Mouse (Mus musculus) monocyte, adult 5-6 weeks (primary cell): Measurements from ENCODE around the gene Cog7. TPM values are rescaled to one million over a fixed set of nuclear protein-coding genes. Genes with fewer than 3 reads are reported as not detected.

Experiments used
- ATAC-seq: fragments of 153-309, 156-312 bp; replicated peaks from 2 replicates; pipeline ENCODE4 v1.8.0; 2017; ENCODE audit warnings: mild to moderate bottlenecking; ENCODE audit not compliant: low TSS enrichment, insufficient number of reproducible peaks, severe bottlenecking, poor library complexity, low FRiP score
- total RNA-seq: library from RNA; stranded (forward); fragments of 200-1000, 200-491, 200-594 nt; gene quantifications from 3 replicates; pipeline ENCODE4 v1.2.3, GENCODE M21; 2017

Gene Cog7
- 10.6 to 15.1 TPM (median 14.6 TPM) in 3 replicates for total RNA-seq

DNA sequence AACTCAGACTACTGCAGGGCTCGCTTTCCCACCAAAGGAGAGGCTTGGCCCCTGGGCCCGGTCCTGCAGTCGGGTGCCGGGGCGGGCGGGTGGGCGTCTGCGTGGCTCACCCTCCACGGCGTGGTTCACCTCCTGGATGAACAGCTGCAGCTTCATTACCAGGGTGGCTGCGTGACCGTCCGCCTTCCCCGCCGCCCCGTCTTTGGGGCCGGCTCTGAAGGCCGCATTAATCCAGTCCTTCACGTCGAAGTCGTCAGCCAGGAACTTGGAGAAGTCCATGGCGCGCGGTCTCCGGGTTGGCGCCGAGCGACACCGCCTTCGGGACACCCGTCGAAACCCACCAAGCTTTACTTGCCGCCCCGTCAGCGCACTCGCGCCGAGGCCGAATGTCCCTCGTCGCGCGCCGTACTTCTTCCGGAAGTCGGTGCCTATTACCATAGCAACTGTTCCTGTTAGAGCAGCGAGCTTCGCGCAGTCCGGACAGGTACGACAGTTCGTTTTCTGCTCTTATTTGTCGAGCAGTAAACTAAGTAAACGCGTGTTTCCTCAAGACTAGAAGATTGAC, at the start of gene Cog7:
Cog7 (minus strand) TSS at position 405 of the 565 bp plus-strand sequence.
- ATAC-seq, result peak; percentile 78

DNA sequence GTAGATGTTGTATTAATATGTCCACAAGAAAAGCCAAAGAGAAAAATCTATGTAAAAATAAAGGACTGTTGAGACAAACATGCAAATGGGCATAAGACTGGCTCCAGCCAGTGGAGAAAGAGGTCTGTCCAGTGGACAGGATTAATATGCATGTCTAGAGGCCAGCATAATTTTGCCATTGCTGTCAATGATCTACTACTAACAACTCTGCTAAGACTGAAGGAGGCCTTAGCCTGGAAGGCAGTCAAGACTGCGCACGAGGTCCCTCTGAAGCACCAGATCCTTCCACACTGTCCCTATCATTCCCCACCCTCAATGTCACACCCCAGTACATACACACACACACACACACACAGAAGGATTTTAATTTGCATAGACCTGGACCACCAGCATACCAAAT, 40.6 kb upstream of the Cog7 start:
- ATAC-seq, result no peak

DNA sequence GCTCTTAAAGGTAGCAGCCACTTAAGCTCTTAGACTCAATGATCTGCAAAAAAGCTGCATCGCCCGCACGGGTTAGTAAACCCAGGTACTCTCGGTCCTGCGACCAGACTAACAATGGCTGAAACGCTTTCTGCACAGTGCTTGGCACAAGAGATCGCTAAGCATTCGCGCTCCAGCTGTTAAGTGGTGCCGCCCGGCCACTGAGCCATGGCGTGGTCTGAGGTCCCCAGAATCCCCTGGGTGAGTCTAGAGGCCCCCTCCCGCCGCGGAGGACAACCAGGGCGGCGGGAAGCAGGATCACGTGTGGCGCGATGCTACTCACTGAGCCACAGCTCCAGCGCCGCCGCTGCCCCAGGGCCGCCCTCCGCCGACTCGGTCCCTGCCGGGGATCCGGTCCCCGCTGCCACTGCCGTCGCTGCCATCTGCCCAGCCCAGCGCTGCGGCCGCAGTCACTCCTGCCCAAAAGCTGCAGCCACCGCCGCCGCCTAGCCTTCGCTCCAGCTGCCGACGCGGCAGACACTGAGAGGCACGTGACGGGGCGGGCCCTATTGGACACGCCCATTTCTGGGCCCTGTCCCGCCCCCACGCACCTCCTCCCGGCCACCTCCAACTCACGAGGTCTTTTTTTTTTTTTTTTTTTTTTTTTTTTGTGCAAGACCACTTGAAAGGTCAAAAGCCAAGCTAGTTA, 39.3 kb upstream of the Cog7 start, which contains the start of gene Gga2:
Gga2 (minus strand) TSS at position 556 of the 688 bp plus-strand sequence.
- peak; percentile 89 for ATAC-seq

DNA sequence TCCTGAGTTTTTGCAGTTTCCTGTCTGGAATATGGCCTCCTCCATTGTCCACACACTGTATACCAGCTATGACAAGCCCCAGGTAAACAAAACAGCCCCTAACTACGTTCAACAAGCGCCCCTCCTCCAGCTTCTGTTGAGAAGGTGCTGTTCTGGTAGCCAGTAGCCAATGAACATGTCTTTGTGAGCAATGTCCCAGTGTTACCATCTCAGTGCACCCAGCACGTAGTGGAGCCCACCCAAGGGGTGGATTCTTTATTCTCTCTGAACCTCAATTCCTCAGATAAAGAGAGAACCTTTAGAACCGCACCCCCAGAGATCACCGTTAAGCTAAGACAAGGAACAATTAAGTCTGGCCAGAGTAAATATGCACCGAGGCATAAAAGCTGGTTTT, 38.8 kb upstream of the Cog7 start:
- ATAC-seq, result no peak

DNA sequence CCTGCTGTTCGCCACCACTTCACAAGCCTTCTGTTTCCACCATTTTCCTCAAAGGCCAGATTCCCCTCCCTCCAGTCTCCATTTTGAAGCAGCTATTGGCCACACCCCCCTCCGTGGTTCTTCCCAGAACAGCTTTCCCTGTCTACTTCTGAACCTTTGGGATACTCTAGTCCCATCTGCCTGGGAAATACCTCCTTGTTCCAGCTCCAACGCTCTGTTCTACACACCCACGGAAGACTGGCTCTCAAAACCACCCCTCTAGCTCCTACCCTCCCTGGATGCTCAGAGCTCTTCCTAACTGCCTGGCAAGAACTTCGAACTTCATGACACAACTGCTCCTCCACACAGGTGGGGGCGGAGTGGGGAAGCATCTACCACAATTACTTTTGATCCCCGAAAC, 37.5 kb upstream of the Cog7 start:
- ATAC-seq, result no peak

DNA sequence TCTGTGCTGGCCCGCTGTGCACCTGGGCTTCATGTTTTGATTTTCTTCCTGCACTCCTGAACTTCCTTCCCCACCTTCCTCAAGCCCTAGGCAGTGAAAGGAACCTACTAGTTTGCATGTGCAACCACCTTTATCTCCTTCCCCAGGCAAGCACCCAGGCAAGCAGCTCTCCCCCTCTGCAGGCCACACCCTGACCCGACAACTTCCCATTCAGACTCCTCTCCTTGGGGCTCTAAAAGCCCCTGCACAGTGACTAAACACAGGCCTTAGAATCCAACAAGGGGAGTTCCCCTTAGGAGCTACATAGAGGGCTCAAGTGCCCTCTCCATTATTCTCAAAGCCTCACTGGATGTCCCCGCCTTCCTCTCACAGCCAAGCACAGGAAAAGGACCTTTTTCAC, 36.7 kb upstream of the Cog7 start:
- no peak for ATAC-seq

DNA sequence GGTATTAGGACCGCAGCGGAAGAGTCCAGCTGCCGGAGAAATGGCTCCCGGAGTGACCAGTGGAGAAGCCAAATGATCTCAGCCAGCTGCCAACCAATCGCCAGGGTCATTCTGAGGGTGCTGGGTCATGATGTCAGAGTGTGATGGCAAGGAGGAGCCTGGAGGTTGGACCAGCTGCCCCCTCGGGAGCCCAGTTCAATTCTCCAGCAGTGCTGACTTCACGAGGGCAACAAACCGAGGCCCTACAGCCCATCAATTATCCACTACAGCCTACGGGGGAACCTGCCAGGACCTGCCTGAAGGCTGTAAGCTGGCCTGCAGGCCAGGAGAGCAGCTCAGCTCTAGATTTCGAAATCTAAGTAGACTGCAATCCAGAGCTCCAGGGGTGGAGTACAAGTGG, 34.2 kb upstream of the Cog7 start:
- no peak for ATAC-seq

DNA sequence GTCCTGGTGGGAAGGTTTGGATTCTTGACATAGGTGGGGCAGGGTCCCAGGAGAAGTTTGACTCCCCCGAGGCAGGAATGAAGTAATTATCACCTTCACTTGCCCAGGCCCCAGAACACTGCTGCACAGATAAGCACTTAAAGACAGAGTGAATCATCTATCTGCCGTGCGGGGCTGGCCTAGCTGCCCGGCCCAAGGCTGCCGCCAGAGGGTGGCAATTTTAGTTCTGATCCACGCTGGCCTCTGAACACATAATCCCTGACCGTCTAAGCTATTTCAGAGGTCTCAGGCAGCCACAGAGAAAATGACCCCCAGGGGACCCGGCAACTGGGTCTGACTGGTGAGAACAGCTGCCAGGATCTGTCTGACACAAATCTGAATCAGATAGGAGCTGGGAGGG, 33.6 kb upstream of the Cog7 start:
- no peak for ATAC-seq

DNA sequence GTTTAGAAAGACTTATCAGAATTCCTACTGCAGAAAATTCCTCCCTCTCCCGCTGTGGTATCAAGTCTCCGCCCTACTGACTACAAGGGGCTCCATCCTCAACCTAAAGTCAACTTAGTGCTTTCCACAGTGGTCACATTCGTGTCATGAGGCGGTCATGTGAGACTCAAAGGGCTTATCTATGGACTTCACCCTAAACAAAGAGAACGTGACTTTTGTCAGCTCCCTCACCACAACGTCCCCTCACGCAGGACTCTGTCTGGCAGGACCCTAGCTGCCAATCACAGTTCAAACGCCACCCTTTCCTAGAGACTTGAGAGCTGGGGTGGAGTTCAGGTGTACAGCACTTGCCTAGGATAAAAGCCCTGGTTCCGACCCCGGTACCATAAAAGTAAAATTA, 31.4 kb upstream of the Cog7 start:
- ATAC-seq, result no peak

DNA sequence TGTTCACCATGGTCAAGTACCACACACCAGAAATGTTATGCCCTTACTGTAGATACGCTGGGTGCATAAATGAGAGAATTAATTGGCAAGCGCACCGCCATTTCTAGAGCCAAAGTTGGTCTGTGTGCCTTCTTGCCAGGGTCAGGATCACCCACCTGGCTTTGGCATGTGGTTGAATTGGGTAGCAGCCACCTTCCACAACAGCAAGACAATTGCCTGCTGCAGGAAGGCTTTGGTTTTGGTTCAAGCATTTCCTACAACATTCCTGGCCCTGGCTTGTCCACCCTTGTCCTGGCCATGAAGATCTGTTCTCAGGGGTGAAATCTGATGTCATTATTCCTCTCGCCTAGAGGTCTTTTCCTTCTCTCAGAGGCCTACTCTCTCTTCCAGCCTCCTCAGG, 30.9 kb upstream of the Cog7 start:
- no peak for ATAC-seq

DNA sequence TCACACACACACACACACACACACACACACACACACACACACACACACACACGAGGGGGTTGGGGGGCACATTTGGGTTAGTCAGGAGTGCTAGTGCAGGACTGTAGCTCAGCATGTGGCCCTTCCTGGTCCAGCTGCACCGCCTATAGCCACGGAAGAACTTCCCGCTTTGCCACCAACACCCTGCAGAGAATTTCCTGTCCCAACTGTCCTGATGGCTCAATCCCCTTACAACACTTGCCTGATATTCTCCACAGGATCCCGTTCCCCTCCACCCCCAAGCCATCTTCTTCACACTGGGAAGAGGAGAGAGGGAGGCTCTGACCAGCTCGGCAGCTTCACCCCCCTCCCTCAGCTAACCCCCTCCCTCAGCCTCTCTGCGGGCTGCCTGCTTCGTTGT, 18.9 kb upstream of the Cog7 start:
- no peak for ATAC-seq

DNA sequence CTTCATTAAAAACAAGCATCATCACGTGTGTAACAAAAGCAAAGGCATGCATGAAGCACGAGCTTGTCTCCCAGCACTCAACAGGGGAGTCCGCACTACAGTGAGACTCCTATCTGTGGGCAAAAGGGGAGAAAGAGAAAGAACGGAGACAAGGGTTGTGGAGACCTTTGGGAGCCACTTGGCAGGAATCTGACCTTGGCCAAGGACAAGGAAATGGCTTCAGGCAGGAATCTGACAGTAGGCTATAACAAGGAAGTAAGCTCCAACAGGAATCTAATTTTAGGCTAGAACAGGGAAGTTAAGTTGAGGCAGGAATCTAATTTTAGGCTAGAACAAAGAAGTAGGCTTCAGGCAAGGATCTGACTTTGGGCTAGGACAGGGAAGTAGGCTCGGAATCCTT, 14.4 kb upstream of the Cog7 start:
- no peak for ATAC-seq

DNA sequence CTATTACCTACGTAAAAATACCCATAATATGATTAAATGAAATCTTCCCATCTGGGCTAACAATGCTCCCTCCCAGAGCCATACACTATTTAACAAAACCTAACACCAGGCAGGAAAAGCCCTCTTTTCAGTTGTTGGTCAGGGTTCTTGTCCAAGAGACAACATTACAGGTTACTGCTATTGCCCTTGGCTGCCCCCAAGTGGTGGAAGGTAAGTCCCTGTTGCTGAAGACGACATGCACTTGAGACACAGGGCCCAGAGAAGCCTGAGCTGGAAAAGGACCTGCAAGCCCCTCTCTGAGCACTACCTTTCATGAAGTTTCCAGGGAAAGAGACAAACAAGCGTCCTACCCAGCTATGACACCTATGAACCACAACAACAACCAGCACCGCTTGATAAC, 6.5 kb downstream of the Cog7 start:
- no peak; the same call in 1 of the 2 replicates for ATAC-seq

DNA sequence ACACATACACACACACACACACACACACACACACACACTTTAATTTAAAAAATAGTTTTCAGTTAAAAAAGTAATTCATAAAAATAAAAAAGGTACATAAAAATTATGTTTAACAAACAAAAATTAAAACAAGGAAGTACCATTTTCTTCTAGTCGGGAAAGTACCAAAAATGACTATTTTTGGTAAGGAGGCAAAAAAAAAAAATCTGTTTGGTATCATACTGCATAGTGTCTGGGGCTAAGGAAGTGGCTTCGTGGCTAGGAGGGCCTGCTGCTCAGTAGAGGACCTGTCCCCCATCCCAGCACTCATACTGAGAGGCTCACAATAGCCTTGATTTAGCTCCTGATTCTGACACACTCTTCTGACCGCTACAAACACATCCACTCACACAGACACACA, 9.8 kb downstream of the Cog7 start:
- no peak for ATAC-seq

DNA sequence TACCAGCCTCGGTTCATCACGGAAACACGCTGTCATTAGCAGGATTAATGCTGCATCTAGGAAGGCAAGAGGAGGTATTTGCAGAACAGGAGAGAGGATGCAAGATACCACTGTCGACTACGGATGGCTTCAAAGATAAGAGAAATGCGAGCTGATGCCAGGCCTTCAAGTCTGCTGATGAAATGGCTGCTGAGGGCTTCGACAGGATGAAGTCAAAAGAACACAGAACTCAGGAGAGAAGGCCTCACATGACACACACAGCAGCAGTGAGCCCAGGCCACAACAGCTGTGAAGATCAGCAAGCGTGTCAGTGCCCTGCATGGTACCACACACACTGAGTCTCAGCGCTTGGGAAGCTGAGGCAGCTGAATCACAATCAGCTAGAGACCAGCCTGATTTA, 11.3 kb downstream of the Cog7 start:
- ATAC-seq, result no peak

DNA sequence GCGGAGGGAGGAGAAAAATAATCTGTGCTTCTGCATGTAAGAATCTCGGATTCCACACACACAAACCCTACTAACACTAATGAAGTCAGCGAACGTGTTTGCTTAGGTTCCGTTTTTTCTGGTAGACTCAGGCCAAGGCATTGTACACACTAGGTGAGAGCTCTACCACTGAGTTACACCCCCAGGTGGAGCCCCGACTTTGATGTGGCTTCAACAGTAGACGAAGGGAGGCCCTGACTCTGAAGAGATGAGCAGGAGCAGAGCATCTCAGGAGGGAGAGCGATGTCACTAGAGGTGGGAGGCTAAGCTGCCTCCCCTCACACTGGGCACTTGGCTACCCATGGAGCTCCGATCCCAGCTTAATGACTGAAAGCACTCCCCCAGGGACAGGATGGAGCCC, 12.7 kb downstream of the Cog7 start:
- no peak for ATAC-seq

DNA sequence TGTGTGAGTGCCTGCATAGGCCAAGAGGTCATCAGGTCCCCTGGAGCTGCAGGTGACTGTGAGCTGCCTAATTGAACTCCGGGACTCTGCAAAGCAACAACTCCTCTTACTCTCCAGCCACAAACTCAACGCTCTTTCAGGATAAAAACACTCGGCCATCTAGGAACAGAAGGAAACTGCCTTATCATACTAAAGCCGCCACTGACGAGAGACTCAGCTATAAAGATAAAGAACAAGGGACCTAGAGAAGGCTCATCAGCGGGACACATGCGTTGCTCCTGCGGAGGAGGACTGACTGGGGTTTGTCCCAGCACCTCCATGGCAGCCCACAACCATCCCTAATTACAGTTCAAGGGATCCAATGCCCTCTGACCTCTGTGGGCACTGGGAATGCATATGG, 13.3 kb downstream of the Cog7 start:
- no peak for ATAC-seq

DNA sequence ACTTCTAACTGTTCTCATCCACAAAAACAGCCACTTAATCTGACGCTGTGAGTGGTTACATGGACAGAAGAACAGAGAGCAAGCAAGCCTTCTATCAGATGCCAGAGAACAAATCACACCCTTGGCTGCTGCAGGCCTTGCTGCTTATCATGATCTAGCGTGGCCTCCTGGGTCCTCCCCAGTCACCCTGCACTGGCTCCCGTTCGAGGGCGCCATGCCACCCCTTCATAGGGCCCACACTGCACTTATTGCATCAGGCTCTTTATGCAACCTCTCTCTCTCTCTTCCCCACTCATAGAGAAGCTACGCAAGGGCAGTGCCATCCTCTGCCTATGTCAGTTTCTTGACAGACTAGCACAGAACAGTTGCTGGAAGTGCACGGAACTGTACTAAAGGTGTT, 15.3 kb downstream of the Cog7 start:
- ATAC-seq, result no peak

DNA sequence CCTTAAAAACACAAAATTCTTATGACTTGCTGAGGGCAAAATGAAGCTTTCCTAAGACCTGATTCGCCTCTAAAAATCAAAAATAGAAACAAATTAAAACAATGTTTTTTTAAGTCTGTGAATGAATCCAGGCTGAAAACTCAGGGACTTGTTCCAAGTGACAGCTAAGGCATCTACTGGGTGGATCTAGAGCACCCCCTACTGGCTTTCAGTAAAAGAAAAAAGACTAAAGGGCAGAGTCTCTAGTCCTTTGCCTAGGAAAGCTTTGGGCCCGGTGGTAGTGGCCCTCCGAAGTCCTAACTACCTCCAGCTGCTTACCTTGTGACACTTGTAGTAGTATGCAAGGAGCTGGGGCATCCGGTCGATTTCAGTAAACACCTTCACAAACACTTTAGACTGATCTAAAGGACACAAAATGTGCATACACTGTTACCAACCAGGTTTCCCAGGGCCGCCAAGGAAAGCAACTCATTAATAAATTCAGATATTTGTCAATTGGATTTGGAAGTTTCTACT, 17.6 kb downstream of the Cog7 start:
- no peak for ATAC-seq

DNA sequence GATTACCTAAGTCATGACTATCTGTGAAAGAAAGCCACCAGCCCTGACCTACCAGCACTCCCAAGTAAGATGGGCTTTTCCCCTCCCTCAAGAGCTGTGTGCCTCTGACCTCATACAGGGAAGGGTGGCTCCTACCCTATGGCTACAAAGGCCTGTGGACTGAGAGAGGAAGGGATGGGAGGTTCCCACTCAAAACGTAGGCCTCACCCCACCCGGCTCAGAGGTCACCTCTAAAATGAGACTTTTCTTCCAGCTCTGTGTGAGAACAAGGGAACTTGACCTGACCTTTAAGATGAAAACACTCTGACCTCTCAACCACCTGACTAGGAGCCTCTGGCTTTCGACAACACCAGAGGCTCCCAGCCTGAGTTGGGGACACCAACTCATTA, 18.9 kb downstream of the Cog7 start:
- ATAC-seq, result peak; percentile 77
